Mouse (Mus musculus): Measurements from ENCODE around the gene Gm49383.

DNA sequence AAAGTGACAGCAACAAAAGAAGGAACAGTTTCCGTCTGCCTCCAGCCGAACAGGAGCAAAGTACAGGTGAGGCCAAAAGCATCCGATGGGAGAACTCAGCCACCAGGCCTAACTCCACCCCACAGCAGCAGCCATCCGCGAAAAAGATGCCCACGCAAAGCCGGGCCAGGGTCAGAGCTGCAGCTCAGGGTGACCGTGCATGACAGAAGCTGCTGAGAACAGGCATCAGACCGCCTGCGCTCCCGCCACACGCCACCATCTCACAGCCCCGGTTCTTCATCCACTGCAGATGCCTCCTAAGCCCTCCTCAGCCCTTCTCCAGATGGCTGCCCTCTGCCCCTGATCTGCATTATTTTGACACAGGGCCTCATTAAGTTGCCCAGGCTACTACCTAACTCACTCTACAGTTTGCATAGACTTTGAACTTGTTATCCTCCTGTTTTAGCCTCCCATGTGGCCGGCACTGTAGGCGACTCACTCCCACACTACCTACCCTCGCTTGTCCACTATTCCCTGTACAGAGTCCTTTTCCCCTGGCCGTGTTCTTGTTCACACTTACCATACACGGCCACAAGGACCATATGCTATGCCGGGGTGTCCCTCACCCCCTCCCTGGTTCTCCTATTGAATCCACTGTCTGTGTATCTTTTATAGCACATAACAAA is 23.8 kb upstream of the Gm49383 start:
- TF ChIP-seq EP300 (IDR thresholded peaks at IDR 0.05; ENCODE audit: low read depth) (no peak), CTCF (IDR thresholded peaks at IDR 0.05; ENCODE audit: low read depth) (no peak)

Data from liver, postnatal 0 days (tissue).